ENCODE assay signal across 7 mouse cellular contexts in the genomic region with DNA sequence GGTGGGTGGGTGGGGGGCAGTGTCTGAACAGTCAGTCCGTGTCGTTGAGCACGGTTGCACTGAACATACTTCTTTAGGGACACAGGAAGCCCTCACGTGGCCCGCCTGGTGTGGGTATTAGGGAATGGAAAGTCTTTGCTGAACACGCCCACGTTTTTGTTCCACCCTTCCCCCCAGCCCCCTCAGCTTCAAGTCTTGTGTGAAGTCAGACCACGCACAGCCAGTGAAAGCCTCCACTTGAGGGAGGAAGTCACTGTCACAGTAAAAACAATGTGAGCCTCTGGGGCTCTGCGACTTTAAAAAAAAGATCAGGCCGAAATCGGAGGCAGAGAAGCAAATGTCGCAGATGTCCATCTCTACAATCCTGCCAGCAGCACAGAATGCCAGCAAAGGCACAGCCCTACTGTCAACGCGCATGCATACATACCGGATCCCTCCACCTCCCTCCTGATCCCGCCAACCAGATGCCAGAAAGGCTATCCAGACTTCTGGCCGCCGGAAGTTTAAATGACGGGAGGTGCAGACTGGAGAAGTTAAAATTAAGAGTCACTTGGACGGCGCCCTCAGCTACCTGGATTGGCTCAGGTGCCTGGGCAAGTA. TPM values are rescaled to one million over a fixed set of nuclear protein-coding genes. Genes with fewer than 3 reads are reported as not detected.
DNase-seq lines count a peak whose midpoint lies in the region; ATAC-seq lines count a peak whose summit lies in the region.

No protein-coding gene starts in this region.

- WGBS in embryonic facial prominence, embryonic 13.5 days = 4% methylated on average over 21 of the region's 21 CpGs
- 5% methylated on average over 21 of the region's 21 CpGs for WGBS in limb, embryonic 12.5 days
- 3% methylated on average over 21 of the region's 21 CpGs for WGBS in midbrain, embryonic 14.5 days

- DNase-seq in adrenal gland, postnatal 10 days = peak; percentile 77
- peak; percentile 87 for DNase-seq in heart, adult 8-10 months (ENCODE audit: low spot score)
- peak; percentile 88 to 89 for DNase-seq in kidney, adult 8-10 months
- peak; percentile 75 for DNase-seq in midbrain, embryonic 14.5 days
- peak; percentile 19 to 66 for DNase-seq in spleen, postnatal 10 days (ENCODE audit: low spot score in 2 of 2)

- H3K4me2 ChIP-seq in embryonic facial prominence, embryonic 13.5 days = peak overlapping the region; percentile 94
- H3K4me2 ChIP-seq in limb, embryonic 12.5 days = peak overlapping the region; percentile 100
- peak overlapping the region; percentile 98 for H3K4me2 ChIP-seq in midbrain, embryonic 14.5 days (ENCODE audit: low read length)

- H3K9me3 ChIP-seq in embryonic facial prominence, embryonic 13.5 days = no peaks in the 10 kb centered on the region
- no peaks in the 10 kb centered on the region for H3K9me3 ChIP-seq in limb, embryonic 12.5 days
- no peaks in the 10 kb centered on the region for H3K9me3 ChIP-seq in midbrain, embryonic 14.5 days (ENCODE audit: control insufficient read depth, low read length)

- H3K9ac ChIP-seq in embryonic facial prominence, embryonic 13.5 days = peak overlapping the region; percentile 66
- H3K9ac ChIP-seq in limb, embryonic 12.5 days (replicated peaks) = peak overlapping the region; percentile 59
- H3K9ac ChIP-seq in midbrain, embryonic 14.5 days (replicated peaks; ENCODE audit: low read length) = peak overlapping the region; percentile 40

- H3K36me3 ChIP-seq in embryonic facial prominence, embryonic 13.5 days = no peaks in the 10 kb centered on the region
- no peaks in the 10 kb centered on the region for H3K36me3 ChIP-seq in limb, embryonic 12.5 days
- no peaks in the 10 kb centered on the region for H3K36me3 ChIP-seq in midbrain, embryonic 14.5 days (ENCODE audit: control insufficient read depth, insufficient read depth, low read length)

- H3K27ac ChIP-seq in embryonic facial prominence, embryonic 13.5 days = peak overlapping the region; percentile 62; the same call in 1 of the 2 replicates
- 0 out of 2 replicates have a peak overlapping the region, but pooled peaks have one; percentile 53 for H3K27ac ChIP-seq in limb, embryonic 12.5 days
- no peak overlapping the region for H3K27ac ChIP-seq in midbrain, embryonic 14.5 days (replicated peaks; ENCODE audit: low read depth, low read length)

- peaks cover 12% of the 10 kb centered on the region for H3K27me3 ChIP-seq in embryonic facial prominence, embryonic 13.5 days
- peaks cover 13% of the 10 kb centered on the region for H3K27me3 ChIP-seq in limb, embryonic 12.5 days
- H3K27me3 ChIP-seq in midbrain, embryonic 14.5 days (ENCODE audit: control insufficient read depth, insufficient read depth, low read length) = no peaks in the 10 kb centered on the region

- H3K4me1 ChIP-seq in embryonic facial prominence, embryonic 13.5 days = peaks cover 22% of the 10 kb centered on the region
- H3K4me1 ChIP-seq in limb, embryonic 12.5 days (replicated peaks) = peaks cover 13% of the 10 kb centered on the region
- H3K4me1 ChIP-seq in midbrain, embryonic 14.5 days (ENCODE audit: control insufficient read depth, insufficient read depth, low read length) = 0 out of 2 replicates have a peak, but pooled peaks cover 9% of the 10 kb centered on the region

- ATAC-seq in embryonic facial prominence, embryonic 13.5 days (ENCODE audit: insufficient number of reproducible peaks, insufficient read depth, low FRiP score, low TSS enrichment, low read depth) = no peak
- ATAC-seq in limb, embryonic 12.5 days (ENCODE audit: insufficient number of reproducible peaks, insufficient read depth, low FRiP score, low TSS enrichment, low read depth) = peak; percentile 21; the same call in 1 of the 2 replicates
- ATAC-seq in midbrain, embryonic 14.5 days (ENCODE audit: low FRiP score, low TSS enrichment) = peak; percentile 72

- H3K4me3 ChIP-seq in embryonic facial prominence, embryonic 13.5 days = peak overlapping the region; percentile 52
- H3K4me3 ChIP-seq in limb, embryonic 12.5 days (replicated peaks) = peak overlapping the region; percentile 51
- peak overlapping the region; percentile 45 for H3K4me3 ChIP-seq in midbrain, embryonic 14.5 days (replicated peaks; ENCODE audit: low read depth, low read length)

RNA-seq across cellular contexts. Expression of a gene that starts 4.1 kb away (rescaled TPM):
- 10 to 100 TPM; 61.5 to 67.2 TPM for total RNA-seq in adrenal gland, postnatal 10 days (2021)
- 5.1 and 7.9 TPM in 2 replicates for polyA plus RNA-seq in embryonic facial prominence, embryonic 13.5 days (2015; fragmentation: Nextera tagmentation; extraction: Ambion mirVana)
- total RNA-seq in heart, adult 8-10 months (2022) = 10 to 100 TPM; 35.3 to 51.3 (median 47.1) TPM
- polyA plus RNA-seq in limb, embryonic 12.5 days (2016; fragmentation: Nextera tagmentation; extraction: Ambion mirVana) = 1.6 and 1.8 TPM in 2 replicates
- 2.7 and 3.2 TPM in 2 replicates for polyA plus RNA-seq in midbrain, embryonic 14.5 days (2014; fragmentation: Nextera tagmentation; extraction: Ambion mirVana)

RNA-seq across cellular contexts. Expression of a gene that starts 34.4 kb away (rescaled TPM):
- under 1 TPM in 1 of 2 experiments, not detected in 1; 0.12 TPM for total RNA-seq in adrenal gland, postnatal 10 days (2021)
- not detected in 2 replicates for polyA plus RNA-seq in embryonic facial prominence, embryonic 13.5 days (2015; fragmentation: Nextera tagmentation; extraction: Ambion mirVana)
- total RNA-seq in heart, adult 8-10 months (2022) = under 1 TPM in 1 of 4 experiments, not detected in 3; 0.14 TPM
- not detected in 2 replicates for polyA plus RNA-seq in limb, embryonic 12.5 days (2016; fragmentation: Nextera tagmentation; extraction: Ambion mirVana)
- not detected in 2 replicates for polyA plus RNA-seq in midbrain, embryonic 14.5 days (2014; fragmentation: Nextera tagmentation; extraction: Ambion mirVana)
